Mouse (Mus musculus): ENCODE measurements around the gene 1700008O03Rik.

Gene 1700008O03Rik

GRCm38 (mm10) chr7:44375793-44376192 lies 9.8 kb downstream of the 1700008O03Rik start:
- DNase-seq (ENCODE audit: low read depth, low spot score): no peak

- DNase-seq (ENCODE audit: low read depth, low spot score): no peak
Observed at GRCm38 (mm10) chr7:44375207-44375606, 10.4 kb downstream of the 1700008O03Rik start.

GRCm38 (mm10) chr7:44374756-44375155 lies 10.9 kb downstream of the 1700008O03Rik start:
- DNase-seq (ENCODE audit: low read depth, low spot score): no peak

- DNase-seq (ENCODE audit: low read depth, low spot score): peak; percentile 81
Observed at GRCm38 (mm10) chr7:44373889-44374652, 11.5 kb downstream of the 1700008O03Rik start.

GRCm38 (mm10) chr7:44373460-44373859 lies 12.2 kb downstream of the 1700008O03Rik start:
- no peak for DNase-seq (ENCODE audit: low read depth, low spot score)

GRCm38 (mm10) chr7:44372678-44373077 lies 12.9 kb downstream of the 1700008O03Rik start:
- DNase-seq (ENCODE audit: low read depth, low spot score): no peak

GRCm38 (mm10) chr7:44360792-44361301 lies 24.8 kb downstream of the 1700008O03Rik start:
- DNase-seq (ENCODE audit: low read depth, low spot score): no peak

GRCm38 (mm10) chr7:44359908-44360672 lies 25.5 kb downstream of the 1700008O03Rik start:
- peak; percentile 93 for DNase-seq (ENCODE audit: low read depth, low spot score)

GRCm38 (mm10) chr7:44358886-44359654 lies 26.6 kb downstream of the 1700008O03Rik start:
- no peak for DNase-seq (ENCODE audit: low read depth, low spot score)

GRCm38 (mm10) chr7:44358012-44358411 lies 27.6 kb downstream of the 1700008O03Rik start:
- no peak for DNase-seq (ENCODE audit: low read depth, low spot score)

- no peak for DNase-seq (ENCODE audit: low read depth, low spot score)
Observed at GRCm38 (mm10) chr7:44357531-44357930, 28.1 kb downstream of the 1700008O03Rik start.

GRCm38 (mm10) chr7:44356590-44357481 lies 28.8 kb downstream of the 1700008O03Rik start:
- no peak for DNase-seq (ENCODE audit: low read depth, low spot score)

- no peak for DNase-seq (ENCODE audit: low read depth, low spot score)
Observed at GRCm38 (mm10) chr7:44355411-44355810, 30.2 kb downstream of the 1700008O03Rik start.

GRCm38 (mm10) chr7:44353601-44354340 lies 31.8 kb downstream of the 1700008O03Rik start:
- DNase-seq (ENCODE audit: low read depth, low spot score): no peak

GRCm38 (mm10) chr7:44352750-44353600 lies 32.6 kb downstream of the 1700008O03Rik start:
- DNase-seq (ENCODE audit: low read depth, low spot score): no peak

GRCm38 (mm10) chr7:44351881-44352749 lies 33.5 kb downstream of the 1700008O03Rik start:
- DNase-seq (ENCODE audit: low read depth, low spot score): no peak

- DNase-seq (ENCODE audit: low read depth, low spot score): peak; percentile 89
Observed at GRCm38 (mm10) chr7:44350957-44351711, 34.5 kb downstream of the 1700008O03Rik start.

Measured in mesoderm, embryonic 11.5 days (tissue).